Mouse (Mus musculus): Measurements from ENCODE around the gene Prkcb. TPM values are rescaled to one million over a fixed set of nuclear protein-coding genes. Genes with fewer than 3 reads are reported as not detected.

Gene Prkcb
- polyA plus RNA-seq, 1 experiment from 2014 or later, result 5.7 TPM

DNA sequence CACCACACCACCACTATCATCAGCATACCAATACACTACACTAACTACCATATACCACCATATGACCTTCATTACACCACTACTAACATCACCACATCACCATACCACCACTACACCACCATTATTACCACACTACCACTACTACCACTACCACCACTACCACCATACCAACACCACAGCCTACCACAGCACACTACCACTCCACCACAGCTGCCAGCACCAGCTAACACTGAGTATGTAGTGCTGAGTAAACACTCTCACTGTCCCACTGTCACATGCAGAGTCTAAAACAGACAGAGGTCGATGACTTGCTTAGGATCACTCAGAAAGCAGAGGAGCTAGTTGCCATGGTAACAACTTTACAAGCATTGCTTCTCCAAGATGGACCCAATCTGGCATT is 78.1 kb downstream of the Prkcb start:
- H3K4me3 ChIP-seq, result no peak overlapping the region
- no peak overlapping the region for H3K27ac ChIP-seq (replicated peaks)
- no peak for DNase-seq (ENCODE audit: low spot score)
- no peaks in the 10 kb centered on the region for H3K36me3 ChIP-seq
- H3K9me3 ChIP-seq (replicated peaks), result no peaks in the 10 kb centered on the region
- H3K27me3 ChIP-seq (ENCODE audit: low read depth, poor library complexity, severe bottlenecking), result no peaks in the 10 kb centered on the region
- 72% methylated on average over 1 of the region's 1 CpGs for WGBS
- H3K4me1 ChIP-seq, result no peaks in the 10 kb centered on the region

- H3K27ac ChIP-seq (replicated peaks), result no peak overlapping the region
- no peaks in the 10 kb centered on the region for H3K4me1 ChIP-seq
- no peaks in the 10 kb centered on the region for H3K27me3 ChIP-seq (ENCODE audit: low read depth, poor library complexity, severe bottlenecking)
- H3K9me3 ChIP-seq (replicated peaks), result no peaks in the 10 kb centered on the region
- DNase-seq (ENCODE audit: low spot score), result no peak
- no peak overlapping the region for H3K4me3 ChIP-seq
- H3K36me3 ChIP-seq, result no peaks in the 10 kb centered on the region
- WGBS, result 94% methylated on average over 7 of the region's 7 CpGs
Observed at GRCm38 (mm10) chr7:122367303-122368007, 78.9 kb downstream of the Prkcb start.

DNA sequence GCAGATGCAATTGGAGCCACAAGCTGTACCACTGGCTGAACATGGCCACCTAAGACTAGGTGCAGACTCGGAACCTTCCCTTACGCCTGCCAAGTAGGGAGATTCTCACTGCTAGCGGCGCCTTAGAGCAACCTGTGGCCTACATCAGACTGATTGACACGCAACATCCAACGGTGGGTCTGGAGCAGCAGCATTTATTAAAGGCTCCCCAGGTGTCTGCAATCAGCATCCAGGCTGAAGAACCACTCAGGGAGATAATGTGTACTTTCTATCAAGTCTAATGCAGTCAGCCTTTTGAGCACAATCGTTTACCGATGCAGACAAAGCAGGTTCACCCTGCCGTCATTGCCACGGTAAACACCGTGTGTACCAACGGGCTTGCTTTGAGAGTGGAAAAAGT is 81.9 kb downstream of the Prkcb start:
- Histone ChIP-seq H3K27ac (replicated peaks) (no peak overlapping the region), H3K4me1 (no peaks in the 10 kb centered on the region), H3K4me3 (no peak overlapping the region), H3K36me3 (no peaks in the 10 kb centered on the region), H3K9me3 (replicated peaks) (no peaks in the 10 kb centered on the region), H3K27me3 (ENCODE audit: low read depth, poor library complexity, severe bottlenecking) (no peaks in the 10 kb centered on the region)
- WGBS, result 92% methylated on average over 12 of the region's 12 CpGs
- DNase-seq (ENCODE audit: low spot score), result no peak

- H3K4me1 ChIP-seq, result no peaks in the 10 kb centered on the region
- H3K27me3 ChIP-seq (ENCODE audit: low read depth, poor library complexity, severe bottlenecking), result no peaks in the 10 kb centered on the region
- no peaks in the 10 kb centered on the region for H3K9me3 ChIP-seq (replicated peaks)
- H3K4me3 ChIP-seq, result no peak overlapping the region
- DNase-seq (ENCODE audit: low spot score), result no peak
- no peaks in the 10 kb centered on the region for H3K36me3 ChIP-seq
- 83% methylated on average over 5 of the region's 5 CpGs for WGBS
- H3K27ac ChIP-seq (replicated peaks), result no peak overlapping the region
Observed at GRCm38 (mm10) chr7:122371947-122372346, 83.4 kb downstream of the Prkcb start.

GRCm38 (mm10) chr7:122372349-122372748 is 83.8 kb downstream of the Prkcb start:
- H3K27me3 ChIP-seq (ENCODE audit: low read depth, poor library complexity, severe bottlenecking), result no peaks in the 10 kb centered on the region
- H3K4me3 ChIP-seq, result no peak overlapping the region
- no peak for DNase-seq (ENCODE audit: low spot score)
- H3K4me1 ChIP-seq, result no peaks in the 10 kb centered on the region
- H3K9me3 ChIP-seq (replicated peaks), result no peaks in the 10 kb centered on the region
- 75% methylated on average over 3 of the region's 3 CpGs for WGBS
- H3K36me3 ChIP-seq, result no peaks in the 10 kb centered on the region
- H3K27ac ChIP-seq (replicated peaks), result no peak overlapping the region

GRCm38 (mm10) chr7:122376845-122377244 is 88.3 kb downstream of the Prkcb start:
- H3K27me3 ChIP-seq (ENCODE audit: low read depth, poor library complexity, severe bottlenecking), result no peaks in the 10 kb centered on the region
- H3K9me3 ChIP-seq (replicated peaks), result no peaks in the 10 kb centered on the region
- peaks cover 13% of the 10 kb centered on the region for H3K4me1 ChIP-seq
- no peak overlapping the region for H3K4me3 ChIP-seq
- no peaks in the 10 kb centered on the region for H3K36me3 ChIP-seq
- H3K27ac ChIP-seq (replicated peaks), result no peak overlapping the region
- no peak for DNase-seq (ENCODE audit: low spot score)

- Histone ChIP-seq H3K27me3 (ENCODE audit: low read depth, poor library complexity, severe bottlenecking) (no peaks in the 10 kb centered on the region), H3K36me3 (no peaks in the 10 kb centered on the region), H3K4me3 (no peak overlapping the region), H3K9me3 (replicated peaks) (no peaks in the 10 kb centered on the region), H3K27ac (replicated peaks) (no peak overlapping the region), H3K4me1 (peaks cover 13% of the 10 kb centered on the region)
- 91% methylated on average over 3 of the region's 3 CpGs for WGBS
- no peak for DNase-seq (ENCODE audit: low spot score)
Observed at GRCm38 (mm10) chr7:122377967-122378366, 89.4 kb downstream of the Prkcb start.

DNA sequence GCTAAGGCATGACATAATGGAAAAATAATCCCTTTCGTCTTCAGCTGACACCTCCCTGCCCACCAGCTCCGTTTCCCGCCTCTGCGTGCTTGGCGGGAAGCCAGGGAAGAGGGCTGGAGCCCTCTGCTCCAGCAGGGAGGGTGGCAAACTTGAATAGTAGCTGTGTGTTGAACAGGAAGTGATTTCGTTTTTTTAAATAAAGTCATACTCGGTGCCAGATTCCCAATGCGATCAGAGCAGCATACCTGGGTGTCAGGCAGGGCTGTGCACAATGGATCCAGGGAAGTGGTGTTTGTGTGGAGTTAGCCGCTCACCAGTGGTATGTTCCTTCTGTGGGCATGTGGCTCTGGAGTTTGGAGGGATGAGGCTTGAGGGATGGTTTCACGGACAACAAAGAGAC is 89.9 kb downstream of the Prkcb start:
- 81% methylated on average over 10 of the region's 10 CpGs for WGBS
- Histone ChIP-seq H3K36me3 (no peaks in the 10 kb centered on the region), H3K27me3 (ENCODE audit: low read depth, poor library complexity, severe bottlenecking) (no peaks in the 10 kb centered on the region), H3K4me3 (no peak overlapping the region), H3K27ac (replicated peaks) (no peak overlapping the region), H3K9me3 (replicated peaks) (no peaks in the 10 kb centered on the region), H3K4me1 (peaks cover 13% of the 10 kb centered on the region)
- no peak for DNase-seq (ENCODE audit: low spot score)

DNA sequence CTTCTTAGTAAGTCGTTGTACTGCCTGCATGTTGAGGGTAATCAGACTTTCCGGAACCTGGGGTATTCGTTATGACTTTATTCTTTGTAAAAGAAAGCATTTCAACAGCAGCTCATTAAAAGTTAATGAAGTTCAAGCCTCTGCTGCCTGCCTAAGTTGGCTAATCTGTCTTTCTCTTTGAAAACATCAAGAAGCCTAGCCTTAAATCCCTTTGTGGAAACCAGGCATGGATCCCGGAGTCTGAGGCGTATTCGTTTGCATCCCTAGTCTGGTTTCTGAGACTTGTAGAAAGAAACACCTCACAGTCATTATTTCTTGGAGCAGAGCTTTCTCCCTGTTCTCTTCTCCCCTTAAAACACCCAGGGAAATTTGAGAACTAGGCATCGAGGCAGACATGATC is 90.7 kb downstream of the Prkcb start:
- Histone ChIP-seq H3K4me1 (peaks cover 13% of the 10 kb centered on the region), H3K27me3 (ENCODE audit: low read depth, poor library complexity, severe bottlenecking) (no peaks in the 10 kb centered on the region), H3K4me3 (no peak overlapping the region), H3K9me3 (replicated peaks) (no peaks in the 10 kb centered on the region), H3K27ac (replicated peaks) (no peak overlapping the region), H3K36me3 (no peaks in the 10 kb centered on the region)
- 46% methylated on average over 7 of the region's 7 CpGs for WGBS
- no peak for DNase-seq (ENCODE audit: low spot score)

GRCm38 (mm10) chr7:122380336-122381130 is 92.0 kb downstream of the Prkcb start:
- H3K36me3 ChIP-seq, result no peaks in the 10 kb centered on the region
- H3K27ac ChIP-seq (replicated peaks), result no peak overlapping the region
- H3K27me3 ChIP-seq (ENCODE audit: low read depth, poor library complexity, severe bottlenecking), result no peaks in the 10 kb centered on the region
- no peak for DNase-seq (ENCODE audit: low spot score)
- H3K9me3 ChIP-seq (replicated peaks), result no peaks in the 10 kb centered on the region
- H3K4me3 ChIP-seq, result no peak overlapping the region
- WGBS, result 92% methylated on average over 10 of the region's 10 CpGs
- H3K4me1 ChIP-seq, result peaks cover 13% of the 10 kb centered on the region

DNA sequence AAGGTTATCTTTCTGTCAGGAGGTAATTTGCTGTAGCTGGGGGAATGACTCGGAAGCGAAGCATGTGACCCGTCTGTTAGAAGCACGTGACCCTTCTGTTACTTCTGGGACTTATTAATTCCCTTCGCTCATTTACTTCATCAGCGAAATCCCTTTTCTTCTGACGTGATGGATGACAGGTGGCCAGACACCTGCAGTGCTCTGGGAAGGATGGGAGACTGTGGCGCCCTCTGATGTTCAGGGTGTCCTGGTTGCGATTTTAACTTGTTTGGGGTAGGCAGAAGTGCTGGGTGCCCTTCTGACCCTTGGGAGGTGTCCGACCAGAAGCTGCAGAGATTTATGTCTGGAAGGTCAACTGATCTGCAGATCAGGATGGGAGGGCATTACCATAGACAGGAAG is 93.0 kb downstream of the Prkcb start:
- Histone ChIP-seq H3K9me3 (replicated peaks) (no peaks in the 10 kb centered on the region), H3K36me3 (no peaks in the 10 kb centered on the region), H3K4me1 (peaks cover 13% of the 10 kb centered on the region), H3K27me3 (ENCODE audit: low read depth, poor library complexity, severe bottlenecking) (no peaks in the 10 kb centered on the region), H3K27ac (replicated peaks) (no peak overlapping the region), H3K4me3 (no peak overlapping the region)
- WGBS, result 75% methylated on average over 10 of the region's 10 CpGs
- no peak for DNase-seq (ENCODE audit: low spot score)

DNA sequence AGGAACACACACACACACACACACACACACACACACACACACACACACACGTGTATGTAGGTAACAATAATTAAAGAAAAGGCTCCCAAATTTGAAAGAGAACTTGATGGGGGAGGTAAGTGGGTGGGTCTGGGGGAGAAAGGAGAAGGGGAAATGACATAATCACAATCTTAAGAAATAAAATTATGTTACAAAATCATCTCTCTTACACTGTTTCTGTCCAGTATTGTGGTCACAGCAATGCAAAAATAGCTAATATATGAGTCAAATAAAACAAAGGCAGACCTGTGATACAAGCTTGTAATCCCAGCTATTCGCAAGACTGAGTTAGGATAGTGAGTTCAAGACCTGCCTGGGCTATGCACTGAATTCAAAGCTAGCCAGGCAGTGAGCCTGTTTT is 94.7 kb downstream of the Prkcb start:
- no peaks in the 10 kb centered on the region for H3K27me3 ChIP-seq (ENCODE audit: low read depth, poor library complexity, severe bottlenecking)
- H3K36me3 ChIP-seq, result no peaks in the 10 kb centered on the region
- no peak overlapping the region for H3K27ac ChIP-seq (replicated peaks)
- H3K4me1 ChIP-seq, result peaks cover 17% of the 10 kb centered on the region
- DNase-seq (ENCODE audit: low spot score), result no peak
- H3K9me3 ChIP-seq (replicated peaks), result no peaks in the 10 kb centered on the region
- H3K4me3 ChIP-seq, result no peak overlapping the region
- WGBS, result 80% methylated on average over 2 of the region's 2 CpGs

DNA sequence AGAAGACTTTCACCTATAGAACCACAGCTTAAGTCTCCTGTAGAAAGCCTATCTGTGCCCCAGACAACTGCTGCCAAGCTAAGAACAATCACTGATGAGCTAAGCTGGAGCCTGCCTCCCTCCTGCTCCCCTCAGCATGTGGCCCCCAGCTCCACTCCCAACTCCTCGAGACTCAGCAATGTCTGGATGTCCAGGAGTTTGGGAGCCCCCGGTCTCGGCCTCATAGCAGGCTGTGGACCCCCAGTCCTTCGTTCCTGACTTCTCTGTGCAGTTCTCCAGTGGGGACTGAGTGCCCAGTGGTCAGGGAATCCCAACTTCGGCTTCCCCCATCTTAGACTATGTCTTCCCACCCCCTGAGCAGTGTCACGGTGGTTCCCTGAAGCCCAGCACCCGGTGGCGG is 96.3 kb downstream of the Prkcb start:
- H3K9me3 ChIP-seq (replicated peaks), result no peaks in the 10 kb centered on the region
- no peaks in the 10 kb centered on the region for H3K36me3 ChIP-seq
- H3K4me3 ChIP-seq, result no peak overlapping the region
- no peak for DNase-seq (ENCODE audit: low spot score)
- H3K27ac ChIP-seq (replicated peaks), result no peak overlapping the region
- peaks cover 22% of the 10 kb centered on the region for H3K4me1 ChIP-seq
- H3K27me3 ChIP-seq (ENCODE audit: low read depth, poor library complexity, severe bottlenecking), result no peaks in the 10 kb centered on the region
- WGBS, result 86% methylated on average over 8 of the region's 8 CpGs
